Mouse (Mus musculus) embryonic facial prominence, embryonic 15.5 days (tissue): Measurements from ENCODE around the gene Phrf1. TPM values are rescaled to one million over a fixed set of nuclear protein-coding genes. Genes with fewer than 3 reads are reported as not detected.

ENCODE experiments used
- ATAC-seq: fragments of 200-750 bp; cut with Nextera tagmentation; 2 replicates; pipeline ENCODE4 v1.8.0; 2017; ENCODE audit warnings: low read depth, moderate TSS enrichment; ENCODE audit not compliant: insufficient number of reproducible peaks, low FRiP score, low TSS enrichment
- H3K27ac ChIP-seq: fragments of 300-500 bp; sonication (generic); replicated peaks from 2 replicates; pipeline ENCODE4 v1.5.1; 2015; ENCODE audit warnings: mild to moderate bottlenecking, inconsistent platforms
- H3K27me3 ChIP-seq: fragments of 300-500 bp; sonication (generic); 2 replicates; pipeline ENCODE4 v1.6.1; 2015; ENCODE audit warnings: inconsistent platforms
- H3K36me3 ChIP-seq: fragments of 300-500 bp; sonication (generic); 2 replicates; pipeline ENCODE4 v1.6.1; 2015; ENCODE audit warnings: mild to moderate bottlenecking, inconsistent platforms
- H3K4me1 ChIP-seq: fragments of 300-500 bp; sonication (generic); 2 replicates; pipeline ENCODE4 v1.6.1; 2015; ENCODE audit warnings: inconsistent platforms
- H3K4me2 ChIP-seq: fragments of 300-500 bp; sonication (generic); replicated peaks from 2 replicates; pipeline ENCODE4 v1.6.1; 2015; ENCODE audit warnings: mild to moderate bottlenecking, inconsistent platforms
- H3K4me3 ChIP-seq: fragments of 300-500 bp; sonication (generic); replicated peaks from 2 replicates; pipeline ENCODE4 v1.5.1; 2015; ENCODE audit warnings: mild to moderate bottlenecking, inconsistent platforms
- H3K9ac ChIP-seq: fragments of 300-500 bp; sonication (generic); 2 replicates; pipeline ENCODE4 v1.6.1; 2015; ENCODE audit warnings: inconsistent platforms
- H3K9me3 ChIP-seq: fragments of 300-500 bp; sonication (generic); replicated peaks from 2 replicates; pipeline ENCODE4 v1.6.1; 2016; ENCODE audit warnings: inconsistent platforms
- WGBS: fragments of 180-500 bp; shearing (Covaris S2); methylation state at CpG from one replicate; pipeline ENCODE4 v1.1.7; 2015; 5-methylcytosine and 5-hydroxymethylcytosine counted together
- polyA plus RNA-seq: library from polyadenylated mRNA; unstranded; fragments of >200 nt; fragmentation: Nextera tagmentation; extraction: Ambion mirVana; gene quantifications from 2 replicates; pipeline ENCODE4 v1.2.1, GENCODE M21; 2015

Phrf1 gene
- 68.7 and 73.2 TPM in 2 replicates for polyA plus RNA-seq

GRCm38 (mm10) chr7:141228279-141229067 is at the start of gene Phrf1:
TSS of gene Phrf1 (plus strand) at chr7:141228784.
- Histone ChIP-seq H3K4me2 (peak within 1 kb of the TSS; percentile 74), H3K27me3 (no peaks in the 10 kb centered on the region), H3K4me1 (peaks cover 22% of the 10 kb centered on the region), H3K4me3 (peak within 1 kb of the TSS; percentile 100), H3K36me3 (peaks cover 21% of the 10 kb centered on the region), H3K9ac (peak within 1 kb of the TSS; percentile 93), H3K9me3 (no peaks in the 10 kb centered on the region), H3K27ac (peak within 1 kb of the TSS; percentile 96)
- ATAC-seq = peak; percentile 92
- WGBS = under 1% methylated on average over 76 of the region's 76 CpGs

- H3K4me2 ChIP-seq = no peak overlapping the region
- H3K36me3 ChIP-seq = peaks cover 37% of the 10 kb centered on the region
- no peak overlapping the region for H3K27ac ChIP-seq
- 80% methylated on average over 3 of the region's 3 CpGs for WGBS
- H3K27me3 ChIP-seq = no peaks in the 10 kb centered on the region
- peaks cover 25% of the 10 kb centered on the region for H3K4me1 ChIP-seq
- H3K9me3 ChIP-seq = no peaks in the 10 kb centered on the region
- no peak overlapping the region for H3K9ac ChIP-seq
- ATAC-seq = no peak
- H3K4me3 ChIP-seq = no peak overlapping the region
Observed at GRCm38 (mm10) chr7:141188194-141188593, 40.4 kb upstream of the Phrf1 start.

- H3K36me3 ChIP-seq = peaks cover 37% of the 10 kb centered on the region
- no peaks in the 10 kb centered on the region for H3K27me3 ChIP-seq
- peaks cover 26% of the 10 kb centered on the region for H3K4me1 ChIP-seq
- no peaks in the 10 kb centered on the region for H3K9me3 ChIP-seq
- ATAC-seq = no peak
- no peak overlapping the region for H3K27ac ChIP-seq
- H3K9ac ChIP-seq = no peak overlapping the region
- WGBS = 90% methylated on average over 3 of the region's 3 CpGs
- no peak overlapping the region for H3K4me2 ChIP-seq
- no peak overlapping the region for H3K4me3 ChIP-seq
Observed at GRCm38 (mm10) chr7:141188733-141189132, 39.9 kb upstream of the Phrf1 start.

- ATAC-seq = no peak
- H3K9me3 ChIP-seq = no peaks in the 10 kb centered on the region
- peaks cover 37% of the 10 kb centered on the region for H3K36me3 ChIP-seq
- no peaks in the 10 kb centered on the region for H3K27me3 ChIP-seq
- peaks cover 35% of the 10 kb centered on the region for H3K4me1 ChIP-seq
- no peak overlapping the region for H3K9ac ChIP-seq
- no peak overlapping the region for H3K4me2 ChIP-seq
- 84% methylated on average over 3 of the region's 3 CpGs for WGBS
- H3K4me3 ChIP-seq = no peak overlapping the region
- H3K27ac ChIP-seq = no peak overlapping the region
Observed at GRCm38 (mm10) chr7:141190220-141190619, 38.4 kb upstream of the Phrf1 start.

GRCm38 (mm10) chr7:141191036-141191435 is 37.5 kb upstream of the Phrf1 start:
- H3K4me3 ChIP-seq = no peak overlapping the region
- peaks cover 40% of the 10 kb centered on the region for H3K4me1 ChIP-seq
- no peak overlapping the region for H3K27ac ChIP-seq
- ATAC-seq = no peak
- no peak overlapping the region for H3K4me2 ChIP-seq
- no peaks in the 10 kb centered on the region for H3K27me3 ChIP-seq
- 82% methylated on average over 14 of the region's 14 CpGs for WGBS
- no peaks in the 10 kb centered on the region for H3K9me3 ChIP-seq
- H3K9ac ChIP-seq = no peak overlapping the region
- H3K36me3 ChIP-seq = peaks cover 37% of the 10 kb centered on the region

GRCm38 (mm10) chr7:141191796-141192685 is 36.5 kb upstream of the Phrf1 start:
- no peak for ATAC-seq
- Histone ChIP-seq H3K9ac (0 out of 2 replicates have a peak overlapping the region, but pooled peaks have one; percentile 90), H3K27me3 (no peaks in the 10 kb centered on the region), H3K4me2 (peak overlapping the region; percentile 95), H3K9me3 (no peaks in the 10 kb centered on the region), H3K4me3 (peak overlapping the region; percentile 92), H3K27ac (no peak overlapping the region), H3K4me1 (peaks cover 40% of the 10 kb centered on the region), H3K36me3 (peaks cover 37% of the 10 kb centered on the region)
- WGBS = 83% methylated on average over 24 of the region's 24 CpGs

- 24% methylated on average over 12 of the region's 12 CpGs for WGBS
- Histone ChIP-seq H3K27ac (peak overlapping the region; percentile 90), H3K36me3 (peaks cover 37% of the 10 kb centered on the region), H3K9me3 (no peaks in the 10 kb centered on the region), H3K4me2 (peak overlapping the region; percentile 95), H3K4me1 (peaks cover 40% of the 10 kb centered on the region), H3K4me3 (peak overlapping the region; percentile 92), H3K27me3 (no peaks in the 10 kb centered on the region), H3K9ac (peak overlapping the region; percentile 90)
- 0 out of 2 replicates have a peak, but pooled peaks have one; percentile 1 for ATAC-seq
Observed at GRCm38 (mm10) chr7:141192776-141193347, 35.7 kb upstream of the Phrf1 start.

- Histone ChIP-seq H3K9ac (peak overlapping the region; percentile 90), H3K4me1 (peaks cover 40% of the 10 kb centered on the region), H3K27me3 (no peaks in the 10 kb centered on the region), H3K36me3 (peaks cover 37% of the 10 kb centered on the region), H3K4me2 (peak overlapping the region; percentile 95), H3K9me3 (no peaks in the 10 kb centered on the region), H3K4me3 (peak overlapping the region; percentile 92), H3K27ac (peak overlapping the region; percentile 90)
- 1% methylated on average over 33 of the region's 43 CpGs for WGBS
- peak; percentile 8 for ATAC-seq
Observed at GRCm38 (mm10) chr7:141193348-141193856, 35.2 kb upstream of the Phrf1 start.

- H3K4me1 ChIP-seq = peaks cover 40% of the 10 kb centered on the region
- peak within 1 kb of the TSS; percentile 92 for H3K4me3 ChIP-seq
- H3K36me3 ChIP-seq = peaks cover 34% of the 10 kb centered on the region
- H3K27me3 ChIP-seq = no peaks in the 10 kb centered on the region
- WGBS = under 1% methylated on average over 33 of the region's 39 CpGs
- peak; percentile 96 for ATAC-seq
- peak within 1 kb of the TSS; percentile 94 for H3K27ac ChIP-seq
- peak within 1 kb of the TSS; percentile 90 for H3K9ac ChIP-seq
- H3K4me2 ChIP-seq = peak within 1 kb of the TSS; percentile 95
- no peaks in the 10 kb centered on the region for H3K9me3 ChIP-seq
Observed at GRCm38 (mm10) chr7:141193948-141194347, 34.6 kb upstream of the Phrf1 start, which contains the start of the genes Hras and Lrrc56. TSS of gene Hras (minus strand) at chr7:141194005. TSS of gene Lrrc56 (plus strand) at chr7:141194157.

GRCm38 (mm10) chr7:141194409-141194808 is 34.2 kb upstream of the Phrf1 start:
- Histone ChIP-seq H3K27me3 (no peaks in the 10 kb centered on the region), H3K4me3 (peak overlapping the region; percentile 92), H3K9me3 (no peaks in the 10 kb centered on the region), H3K4me1 (peaks cover 40% of the 10 kb centered on the region), H3K4me2 (peak overlapping the region; percentile 95), H3K36me3 (peaks cover 30% of the 10 kb centered on the region), H3K9ac (peak overlapping the region; percentile 48), H3K27ac (peak overlapping the region; percentile 94)
- ATAC-seq = no peak
- WGBS = under 1% methylated on average over 23 of the region's 23 CpGs
